Mouse (Mus musculus) forebrain, embryonic 15.5 days (tissue): ENCODE results near the gene Ly6g5c. TPM values are rescaled to one million over a fixed set of nuclear protein-coding genes. Genes with fewer than 3 reads are reported as not detected.

Source experiments
- ATAC-seq: fragments of 200-750 bp; cut with Nextera tagmentation; replicated peaks from 2 replicates; pipeline ENCODE4 v1.8.0; 2017; ENCODE audit warnings: mild to moderate bottlenecking, moderate TSS enrichment, moderate library complexity
- H3K27ac ChIP-seq: fragments of 300-500 bp; sonication (generic); replicated peaks from 2 replicates; pipeline ENCODE4 v1.5.1; 2015; ENCODE audit warnings: mild to moderate bottlenecking, inconsistent platforms
- H3K27me3 ChIP-seq: fragments of 300-500 bp; sonication (generic); 2 replicates; pipeline ENCODE4 v1.6.1; 2015; ENCODE audit warnings: inconsistent platforms
- H3K36me3 ChIP-seq: fragments of 300-500 bp; sonication (generic); 2 replicates; pipeline ENCODE4 v1.6.1; 2015; ENCODE audit warnings: mild to moderate bottlenecking, inconsistent platforms
- H3K4me1 ChIP-seq: fragments of 300-500 bp; sonication (generic); 2 replicates; pipeline ENCODE4 v1.6.1; 2015; ENCODE audit warnings: inconsistent platforms
- H3K4me2 ChIP-seq: fragments of 300-500 bp; sonication (generic); replicated peaks from 2 replicates; pipeline ENCODE4 v1.6.1; 2015; ENCODE audit warnings: mild to moderate bottlenecking, inconsistent platforms
- H3K4me3 ChIP-seq: fragments of 300-500 bp; sonication (generic); 2 replicates; pipeline ENCODE4 v1.5.1; 2015; ENCODE audit warnings: mild to moderate bottlenecking, inconsistent platforms
- H3K9ac ChIP-seq: fragments of 300-500 bp; sonication (generic); replicated peaks from 2 replicates; pipeline ENCODE4 v1.6.1; 2015; ENCODE audit warnings: mild to moderate bottlenecking, inconsistent platforms
- H3K9me3 ChIP-seq: fragments of 300-500 bp; sonication (generic); 2 replicates; pipeline ENCODE4 v1.6.1; 2016; ENCODE audit warnings: inconsistent platforms
- WGBS: fragments of 180-500 bp; shearing (Covaris S2); methylation state at CpG from one replicate; pipeline ENCODE4 v1.1.7; 2015; ENCODE audit warnings: mixed read lengths; 5-methylcytosine and 5-hydroxymethylcytosine counted together
- polyA plus RNA-seq: library from polyadenylated mRNA; unstranded; fragments of >200 nt; fragmentation: Nextera tagmentation; extraction: Ambion mirVana; gene quantifications from 2 replicates; pipeline ENCODE4 v1.2.1, GENCODE M21; 2015

Ly6g5c gene
- polyA plus RNA-seq, 1 experiment from 2014 or later = not detected

DNA sequence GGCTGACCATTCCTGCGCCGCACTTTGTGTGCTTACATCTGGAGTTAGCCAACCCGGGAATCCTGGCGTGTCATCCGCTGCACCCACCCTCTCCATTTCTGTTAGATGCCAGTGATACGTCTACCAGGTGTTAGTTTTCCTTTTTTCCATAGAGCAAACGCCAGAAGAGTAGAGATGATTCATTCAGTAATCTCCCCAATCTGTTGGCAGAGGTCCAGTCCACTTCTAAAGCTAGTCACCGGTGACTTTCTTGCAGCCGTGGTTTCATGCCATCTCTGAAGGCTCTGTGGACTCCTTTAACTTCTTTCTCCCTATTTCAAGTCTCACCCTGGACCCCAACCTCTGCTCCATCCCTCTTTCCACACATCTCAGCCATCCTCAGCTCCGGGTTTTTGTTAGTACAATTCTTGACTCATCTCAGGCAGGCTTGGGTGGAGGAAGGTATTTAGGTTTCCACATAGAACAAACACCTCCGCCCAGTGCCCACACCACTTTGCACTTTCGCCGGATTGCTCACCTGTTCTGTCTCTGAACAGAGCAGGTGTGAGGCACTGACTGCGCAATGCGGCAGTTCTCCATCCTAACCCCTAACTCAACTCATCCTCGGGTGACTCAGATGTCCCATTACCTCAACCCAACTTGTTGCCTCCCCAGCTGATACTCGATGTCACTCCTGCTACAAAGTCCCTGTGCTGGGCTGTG, 39.7 kb upstream of the Ly6g5c start:
- no peak overlapping the region for H3K27ac ChIP-seq
- WGBS = 84% methylated on average over 17 of the region's 17 CpGs
- H3K9me3 ChIP-seq = no peaks in the 10 kb centered on the region
- H3K36me3 ChIP-seq = no peaks in the 10 kb centered on the region
- no peak overlapping the region for H3K9ac ChIP-seq
- H3K4me3 ChIP-seq = no peak overlapping the region
- H3K27me3 ChIP-seq = peaks cover 24% of the 10 kb centered on the region; the same call in 1 of the 2 replicates
- H3K4me2 ChIP-seq = no peak overlapping the region
- ATAC-seq = no peak
- peaks cover 14% of the 10 kb centered on the region for H3K4me1 ChIP-seq

DNA sequence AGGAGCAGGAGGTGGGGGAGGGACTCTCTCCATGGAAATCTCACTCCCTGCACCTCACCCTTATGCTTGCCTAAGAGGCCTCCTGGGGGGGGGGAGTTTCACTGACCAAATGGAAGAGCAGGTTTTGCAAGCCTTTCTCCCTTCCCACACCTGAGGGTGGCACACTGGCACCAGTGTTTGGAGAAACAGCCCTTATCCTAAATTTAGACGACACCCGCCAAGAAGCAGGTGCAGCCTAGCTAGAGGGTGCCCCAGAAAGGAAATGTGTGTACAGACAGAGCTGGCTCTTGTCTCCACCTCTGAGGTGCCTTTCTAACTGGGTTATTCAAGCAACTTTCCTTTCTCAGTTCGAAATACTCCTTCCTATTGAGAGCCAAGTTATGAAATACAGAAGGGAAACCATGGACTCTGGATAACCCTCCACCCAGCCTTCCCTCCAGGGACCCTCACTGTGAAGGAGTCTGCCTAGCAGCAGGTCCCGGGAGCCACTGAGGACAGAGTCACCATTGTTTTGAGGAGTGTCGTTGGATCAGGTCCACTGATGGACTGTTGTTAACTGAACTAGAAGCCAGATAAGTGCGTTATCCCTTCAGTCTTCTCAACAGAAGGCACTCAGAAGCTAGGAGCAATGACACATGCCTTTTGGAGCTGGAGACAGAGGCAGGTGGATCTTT, 37.4 kb upstream of the Ly6g5c start:
- Histone ChIP-seq H3K4me3 (no peak overlapping the region), H3K9me3 (no peaks in the 10 kb centered on the region), H3K27me3 (peaks cover 5% of the 10 kb centered on the region; the same call in 1 of the 2 replicates), H3K4me2 (no peak overlapping the region), H3K27ac (no peak overlapping the region), H3K4me1 (0 out of 2 replicates have a peak, but pooled peaks cover under 1% of the 10 kb centered on the region), H3K36me3 (no peaks in the 10 kb centered on the region), H3K9ac (no peak overlapping the region)
- 56% methylated on average over 6 of the region's 6 CpGs for WGBS
- ATAC-seq = no peak

DNA sequence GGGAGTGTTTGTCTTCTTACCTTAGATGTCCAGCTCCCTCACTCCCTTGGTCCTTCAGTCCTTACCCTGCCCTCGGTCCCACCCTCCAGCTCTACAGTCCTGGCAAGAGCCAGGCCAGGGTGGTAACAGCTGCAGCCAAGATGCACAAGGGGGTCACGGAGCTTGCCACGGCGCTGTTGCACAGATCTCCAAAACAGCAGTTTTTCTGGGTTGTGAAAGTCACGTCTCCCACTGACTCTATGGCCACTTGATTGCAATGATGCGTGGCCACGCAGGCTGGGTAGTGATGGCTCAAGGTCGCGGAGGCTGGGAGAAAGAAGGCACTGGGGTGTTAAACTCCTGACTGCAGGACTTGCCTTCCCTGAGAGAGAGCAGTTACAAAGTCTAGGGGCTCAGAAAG, 36.6 kb upstream of the Ly6g5c start:
- Histone ChIP-seq H3K9me3 (no peaks in the 10 kb centered on the region), H3K4me3 (no peak overlapping the region), H3K27me3 (peaks cover 4% of the 10 kb centered on the region; the same call in 1 of the 2 replicates), H3K27ac (no peak overlapping the region), H3K9ac (no peak overlapping the region), H3K36me3 (no peaks in the 10 kb centered on the region), H3K4me1 (peaks cover 2% of the 10 kb centered on the region; the same call in 1 of the 2 replicates), H3K4me2 (no peak overlapping the region)
- no peak for ATAC-seq
- WGBS = 90% methylated on average over 9 of the region's 9 CpGs

DNA sequence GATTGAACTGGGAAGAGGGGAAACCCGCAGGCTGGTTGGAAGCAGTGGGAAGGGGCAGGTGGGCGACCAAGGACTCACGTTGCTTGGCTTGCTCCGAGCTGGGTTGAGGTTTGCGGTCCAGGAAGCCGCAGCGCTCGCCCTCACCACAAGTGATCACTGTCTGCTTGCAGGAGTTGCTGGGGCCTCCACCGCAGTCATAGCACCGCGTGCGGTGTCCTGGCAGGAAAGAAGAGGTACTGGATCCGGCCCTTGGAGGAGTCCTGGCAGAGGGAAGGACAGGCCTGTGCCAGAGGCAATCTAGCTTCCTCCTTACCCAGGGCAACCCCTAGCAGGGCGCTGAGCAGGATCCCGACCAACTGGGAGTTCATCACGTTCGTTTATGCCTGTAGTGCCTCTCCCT, 34.0 kb upstream of the Ly6g5c start:
- Histone ChIP-seq H3K27ac (no peak overlapping the region), H3K9ac (no peak overlapping the region), H3K27me3 (no peaks in the 10 kb centered on the region), H3K9me3 (no peaks in the 10 kb centered on the region), H3K4me2 (no peak overlapping the region), H3K36me3 (no peaks in the 10 kb centered on the region), H3K4me1 (peaks cover 21% of the 10 kb centered on the region), H3K4me3 (no peak overlapping the region)
- 59% methylated on average over 17 of the region's 17 CpGs for WGBS
- no peak for ATAC-seq

DNA sequence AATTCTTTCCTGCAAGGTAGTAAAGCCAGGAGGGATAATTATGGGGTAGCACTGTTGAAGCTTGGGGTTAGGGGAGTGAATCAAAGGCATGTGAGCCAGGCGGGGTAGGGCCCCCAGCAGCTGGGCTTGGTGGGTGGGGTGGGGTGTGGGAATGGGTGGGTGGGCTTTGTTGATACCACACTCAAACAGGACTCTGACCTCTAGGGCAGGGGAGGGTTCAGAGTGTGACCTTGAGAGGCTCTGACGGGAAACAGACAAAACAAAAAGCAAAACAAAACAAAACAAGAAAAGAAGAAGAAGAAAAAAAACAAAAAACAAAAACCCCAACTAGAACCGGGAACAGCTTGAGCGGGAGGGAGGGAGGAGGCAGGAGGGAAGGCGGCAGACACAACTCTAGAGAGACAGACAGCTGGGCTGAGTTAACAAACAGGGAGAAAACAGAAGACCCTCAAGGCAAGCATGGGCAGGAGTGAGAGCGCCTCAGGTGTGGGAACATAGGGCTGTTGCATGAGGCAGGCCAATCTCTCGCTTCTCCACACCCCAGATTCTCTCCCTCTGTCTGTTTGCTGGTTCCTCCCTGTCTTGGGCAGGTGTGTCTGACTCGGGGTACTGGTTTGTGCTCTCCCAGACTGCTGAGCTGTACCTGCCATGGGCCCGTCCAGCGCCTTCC, 31.4 kb upstream of the Ly6g5c start, which contains the start of gene Ly6g6e:
Gene Ly6g6e, plus strand, starts transcription at position 396 of the 670 bp plus-strand sequence.
- Histone ChIP-seq H3K4me2 (peak within 1 kb of the TSS; percentile 34), H3K4me1 (peaks cover 21% of the 10 kb centered on the region), H3K36me3 (no peaks in the 10 kb centered on the region), H3K9me3 (no peaks in the 10 kb centered on the region), H3K9ac (peak within 1 kb of the TSS; percentile 22; the same call in 1 of the 2 replicates), H3K27me3 (no peaks in the 10 kb centered on the region), H3K27ac (peak within 1 kb of the TSS; percentile 74), H3K4me3 (peak within 1 kb of the TSS; percentile 25)
- WGBS = 28% methylated on average over 10 of the region's 10 CpGs
- peak; percentile 82 for ATAC-seq

DNA sequence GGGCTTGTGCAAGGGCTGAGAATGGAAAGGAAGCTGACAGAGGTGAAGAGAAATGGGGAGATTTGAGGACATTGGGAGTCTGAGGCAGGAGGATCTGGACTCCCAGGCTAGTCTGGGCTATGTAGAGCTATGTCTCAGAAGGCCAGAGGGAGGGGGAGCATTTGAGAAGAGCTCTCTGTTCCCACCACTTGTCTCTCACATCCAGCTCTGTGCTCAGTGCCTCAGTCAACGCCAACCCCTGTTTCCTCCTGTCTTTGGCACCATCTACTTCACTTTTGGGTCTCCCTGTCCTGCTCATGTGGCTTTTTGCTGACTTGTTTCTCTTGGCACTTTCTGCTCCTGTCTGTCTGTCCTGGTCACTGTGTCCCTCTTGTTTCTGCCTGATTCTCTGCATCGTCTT, 30.8 kb upstream of the Ly6g5c start:
- 45% methylated on average over 2 of the region's 2 CpGs for WGBS
- Histone ChIP-seq H3K4me1 (peaks cover 21% of the 10 kb centered on the region), H3K9ac (peak overlapping the region; percentile 22; the same call in 1 of the 2 replicates), H3K9me3 (no peaks in the 10 kb centered on the region), H3K27ac (peak overlapping the region; percentile 74), H3K4me2 (peak overlapping the region; percentile 34), H3K4me3 (peak overlapping the region; percentile 25), H3K27me3 (no peaks in the 10 kb centered on the region), H3K36me3 (no peaks in the 10 kb centered on the region)
- peak; percentile 29; the same call in 1 of the 2 replicates for ATAC-seq

DNA sequence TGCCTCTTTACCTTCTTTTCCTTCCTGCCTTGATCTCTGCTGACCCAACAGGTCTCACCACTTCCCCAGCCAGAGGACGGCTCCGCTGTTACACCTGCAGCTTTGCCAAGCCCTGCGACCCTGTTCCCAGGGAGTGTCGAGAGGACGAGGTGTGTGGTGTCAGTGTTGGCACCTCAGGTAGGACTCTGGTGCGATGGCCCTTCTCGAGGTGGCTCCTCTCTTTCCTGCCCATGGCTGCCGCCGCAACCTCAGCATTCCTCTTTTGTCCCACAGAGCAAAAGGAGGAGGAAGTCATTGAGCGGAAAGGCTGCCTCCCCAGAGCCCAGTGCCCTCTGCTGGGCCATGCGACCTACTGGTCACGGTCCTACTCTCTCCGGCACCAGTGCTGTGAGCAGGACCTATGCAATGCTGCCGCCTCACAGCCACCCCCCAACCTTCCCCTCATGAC, 30.3 kb upstream of the Ly6g5c start, which contains the start of gene Ly6g6d:
Gene Ly6g6d, minus strand, starts transcription at position 280 of the 448 bp plus-strand sequence.
- WGBS = 9% methylated on average over 14 of the region's 14 CpGs
- no peaks in the 10 kb centered on the region for H3K9me3 ChIP-seq
- peak within 1 kb of the TSS; percentile 34 for H3K4me2 ChIP-seq
- H3K27me3 ChIP-seq = no peaks in the 10 kb centered on the region
- no peak for ATAC-seq
- peak within 1 kb of the TSS; percentile 25 for H3K4me3 ChIP-seq
- peaks cover 21% of the 10 kb centered on the region for H3K4me1 ChIP-seq
- H3K9ac ChIP-seq = peak within 1 kb of the TSS; percentile 22; the same call in 1 of the 2 replicates
- peak within 1 kb of the TSS; percentile 74 for H3K27ac ChIP-seq
- H3K36me3 ChIP-seq = no peaks in the 10 kb centered on the region

DNA sequence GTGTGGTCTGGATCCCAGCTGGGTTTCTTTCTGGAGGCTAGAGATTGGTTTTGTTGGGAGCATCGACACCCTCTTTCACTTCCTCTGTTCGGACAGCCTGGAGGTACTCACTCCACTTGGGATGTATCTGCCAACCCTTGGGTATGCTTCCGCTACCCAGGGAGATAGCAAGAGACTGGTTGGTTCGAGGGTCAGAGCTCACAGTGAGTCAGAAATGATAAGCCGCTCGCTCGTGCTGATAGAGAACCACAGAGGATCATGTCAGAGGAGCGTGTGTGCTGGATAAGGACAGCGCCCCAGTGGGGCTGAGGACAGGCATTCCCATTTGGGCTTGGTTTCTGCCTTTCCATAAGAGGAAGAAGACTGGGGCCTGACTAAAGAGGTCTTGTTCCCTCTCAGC, 28.3 kb upstream of the Ly6g5c start:
- H3K36me3 ChIP-seq = no peaks in the 10 kb centered on the region
- H3K27ac ChIP-seq = no peak overlapping the region
- no peaks in the 10 kb centered on the region for H3K9me3 ChIP-seq
- no peak for ATAC-seq
- H3K9ac ChIP-seq = no peak overlapping the region
- H3K4me2 ChIP-seq = no peak overlapping the region
- no peaks in the 10 kb centered on the region for H3K27me3 ChIP-seq
- 73% methylated on average over 9 of the region's 9 CpGs for WGBS
- no peak overlapping the region for H3K4me3 ChIP-seq
- H3K4me1 ChIP-seq = peaks cover 21% of the 10 kb centered on the region

DNA sequence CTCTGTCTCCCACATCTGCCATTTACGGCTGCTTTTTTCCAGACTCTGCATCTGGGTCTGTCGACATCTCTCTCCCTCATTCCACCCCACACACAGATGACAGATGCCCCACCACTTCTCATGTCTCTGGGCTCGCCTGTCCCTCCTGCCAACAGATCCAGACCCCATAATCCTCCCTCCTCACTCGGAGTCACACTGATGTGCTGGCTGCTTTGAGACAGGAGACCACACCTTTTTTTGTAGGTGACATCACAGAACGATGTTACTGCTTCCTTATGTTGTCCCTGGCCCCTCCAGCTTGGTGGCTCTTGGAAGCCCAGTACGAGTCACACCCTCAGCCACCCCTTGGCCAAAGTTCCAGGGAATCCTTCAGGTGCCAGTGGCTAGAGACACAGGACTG, 27.8 kb upstream of the Ly6g5c start:
- no peak for ATAC-seq
- Histone ChIP-seq H3K27me3 (no peaks in the 10 kb centered on the region), H3K9ac (no peak overlapping the region), H3K27ac (no peak overlapping the region), H3K9me3 (no peaks in the 10 kb centered on the region), H3K4me1 (peaks cover 21% of the 10 kb centered on the region), H3K36me3 (no peaks in the 10 kb centered on the region), H3K4me2 (no peak overlapping the region), H3K4me3 (no peak overlapping the region)
- WGBS = 62% methylated on average over 6 of the region's 6 CpGs

DNA sequence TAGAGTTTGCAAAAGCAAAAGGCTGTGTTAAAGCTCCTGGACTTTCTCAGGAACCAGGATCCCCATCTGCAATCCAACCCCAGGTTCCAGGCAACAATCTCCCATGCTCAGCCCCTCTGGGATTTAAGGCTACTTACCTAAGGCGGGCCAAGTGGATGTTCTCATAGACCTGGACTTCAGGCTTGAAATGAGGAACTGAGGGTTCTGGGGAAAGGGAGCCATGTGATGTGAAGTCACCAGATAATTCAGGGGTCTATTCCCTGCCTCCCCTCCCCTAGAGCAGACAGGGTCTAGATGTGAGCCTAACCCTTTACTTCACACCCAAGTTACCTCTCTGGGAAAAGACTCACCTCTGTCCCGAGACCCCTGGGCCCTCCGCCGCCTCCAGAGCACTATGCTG, 27.4 kb upstream of the Ly6g5c start:
- Histone ChIP-seq H3K36me3 (no peaks in the 10 kb centered on the region), H3K4me2 (no peak overlapping the region), H3K4me1 (peaks cover 21% of the 10 kb centered on the region), H3K27me3 (no peaks in the 10 kb centered on the region), H3K4me3 (no peak overlapping the region), H3K9ac (no peak overlapping the region), H3K9me3 (no peaks in the 10 kb centered on the region), H3K27ac (no peak overlapping the region)
- 82% methylated on average over 4 of the region's 4 CpGs for WGBS
- ATAC-seq = no peak

DNA sequence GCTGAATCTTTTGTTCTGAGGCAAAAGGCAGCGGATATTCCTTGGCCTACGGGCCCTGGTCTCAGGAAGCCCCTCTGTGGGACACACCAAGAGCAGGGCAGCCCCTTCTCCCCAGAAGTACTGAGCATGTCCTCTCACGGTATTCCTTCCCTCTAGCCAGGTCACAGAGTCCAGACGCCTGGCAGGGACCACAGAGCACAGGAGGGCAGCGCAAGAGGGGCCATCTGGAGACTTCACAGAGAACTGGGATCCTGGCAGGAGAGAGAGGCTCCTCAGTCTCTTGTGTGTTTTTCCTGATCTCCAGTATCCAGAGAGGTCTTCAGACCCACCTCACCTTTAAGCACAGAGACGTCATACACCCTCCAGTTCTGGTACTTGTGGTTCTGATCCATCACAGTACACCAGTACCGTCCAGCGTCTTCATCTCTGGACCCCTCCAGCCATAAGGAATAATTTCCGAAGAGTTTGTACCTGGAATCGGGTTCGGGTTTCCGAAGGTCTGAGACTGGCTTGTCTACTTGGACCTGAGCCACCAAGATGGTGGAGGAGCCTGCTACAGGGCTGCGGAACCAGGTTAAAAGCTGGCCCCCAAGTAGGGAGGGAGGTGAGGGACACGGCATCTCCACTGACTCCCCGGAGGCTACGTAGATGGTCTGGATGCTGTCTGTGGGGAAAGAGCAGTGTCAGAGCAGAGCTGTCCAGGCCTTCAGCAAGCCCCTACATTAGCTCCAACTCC, 25.1 kb upstream of the Ly6g5c start:
- Histone ChIP-seq H3K27me3 (no peaks in the 10 kb centered on the region), H3K27ac (no peak overlapping the region), H3K9ac (no peak overlapping the region), H3K4me3 (no peak overlapping the region), H3K4me2 (no peak overlapping the region), H3K4me1 (peaks cover 4% of the 10 kb centered on the region; the same call in 1 of the 2 replicates), H3K9me3 (no peaks in the 10 kb centered on the region), H3K36me3 (no peaks in the 10 kb centered on the region)
- no peak for ATAC-seq
- WGBS = 87% methylated on average over 16 of the region's 16 CpGs
